Mouse (Mus musculus) CH12F3 (cell line): ENCODE measurements around the gene Pipox.

Source experiments
- in situ Hi-C: fragments of 300-500 bp; cut with MboI; formaldehyde crosslinking; loops from 2 replicates; pipeline ENCODE4 v1.14.3; 2020; ENCODE audit warnings: low sequenced_read_pairs

Gene Pipox

GRCm38 (mm10) chr11:77893787-77894718 lies at the start of gene Pipox:
Pipox (minus strand) TSS chr11:77894096.
- in situ Hi-C loops, result no loop called here

- in situ Hi-C loops, result no loop called here
Measured at GRCm38 (mm10) chr11:77942230-77942629, 48.3 kb upstream of the Pipox start.

- in situ Hi-C loops, result no loop called here
Measured at GRCm38 (mm10) chr11:77937649-77938410, 43.9 kb upstream of the Pipox start.

- in situ Hi-C loops, result no loop called here
Measured at GRCm38 (mm10) chr11:77936846-77937245, 43.0 kb upstream of the Pipox start.

GRCm38 (mm10) chr11:77934568-77935311 lies 40.8 kb upstream of the Pipox start:
- in situ Hi-C loops, result no loop called here

- in situ Hi-C loops, result no loop called here
Measured at GRCm38 (mm10) chr11:77934111-77934521, 40.2 kb upstream of the Pipox start.

- in situ Hi-C loops, result no loop called here
Measured at GRCm38 (mm10) chr11:77932576-77932975, 38.7 kb upstream of the Pipox start.

- in situ Hi-C loops, result no loop called here
Measured at GRCm38 (mm10) chr11:77931541-77932433, 37.9 kb upstream of the Pipox start.

GRCm38 (mm10) chr11:77930751-77931540 lies 37.0 kb upstream of the Pipox start, which contains the start of gene Sez6:
Sez6 (plus strand) TSS chr11:77930800.
- in situ Hi-C loops, result no loop called here

- in situ Hi-C loops, result no loop called here
Measured at GRCm38 (mm10) chr11:77927837-77928236, 33.9 kb upstream of the Pipox start.

GRCm38 (mm10) chr11:77926666-77927065 lies 32.8 kb upstream of the Pipox start:
- in situ Hi-C loops, result no loop called here

- in situ Hi-C loops, result no loop called here
Measured at GRCm38 (mm10) chr11:77925836-77926657, 32.2 kb upstream of the Pipox start.

GRCm38 (mm10) chr11:77923285-77923684 lies 29.4 kb upstream of the Pipox start:
- in situ Hi-C loops, result no loop called here

- in situ Hi-C loops, result no loop called here
Measured at GRCm38 (mm10) chr11:77917166-77917565, 23.3 kb upstream of the Pipox start.

GRCm38 (mm10) chr11:77916741-77917140 lies 22.8 kb upstream of the Pipox start:
- in situ Hi-C loops, result no loop called here

GRCm38 (mm10) chr11:77914598-77915260 lies 20.8 kb upstream of the Pipox start:
- in situ Hi-C loops, result no loop called here

GRCm38 (mm10) chr11:77913505-77913904 lies 19.6 kb upstream of the Pipox start:
- in situ Hi-C loops, result no loop called here

GRCm38 (mm10) chr11:77909776-77910175 lies 15.9 kb upstream of the Pipox start:
- in situ Hi-C loops, result no loop called here
